Mouse (Mus musculus): ENCODE measurements around the gene Cbr2.
"Not testable (repeated sequence)": the region's sequence is repeated elsewhere in the genome, so short reads cannot be mapped to it uniquely, and the experiment has no call there.

GRCm38 (mm10) chr11:120781361-120781760 lies 49.4 kb upstream of the Cbr2 start:
- not testable (repeated sequence) for TF ChIP-seq EP300, CTCF (IDR thresholded peaks at IDR 0.05; ENCODE audit: low read depth)
